Mouse (Mus musculus): ENCODE results near the gene Eif3d. TPM values are rescaled to one million over a fixed set of nuclear protein-coding genes. Genes with fewer than 3 reads are reported as not detected.

Eif3d gene
- 224 and 228 TPM in 2 replicates for polyA plus RNA-seq (2012; rRNA removed)

GRCm38 (mm10) chr15:77970470-77971292 lies at the start of gene Eif3d:
Gene Eif3d (minus strand): TSS chr15:77970813.

GRCm38 (mm10) chr15:77956404-77956901 lies 14.2 kb downstream of the Eif3d start, which contains the start of gene Foxred2:
Gene Foxred2 (minus strand): TSS chr15:77956722.

GRCm38 (mm10) chr15:77928673-77929331 lies 41.8 kb downstream of the Eif3d start, which contains the start of gene Txn2:
Gene Txn2 (minus strand): TSS chr15:77929006.

Other genes with a start within 250 kb of the Eif3d start
- not detected in 2 replicates for gene Apol9b, start 241.8 kb downstream of the Eif3d start, polyA plus RNA-seq (2012; rRNA removed)
- gene Apol8, start 213.8 kb downstream of the Eif3d start, polyA plus RNA-seq (2012; rRNA removed), result 1.8 and 2.2 TPM in 2 replicates
- gene Myh9, start 128.6 kb downstream of the Eif3d start, polyA plus RNA-seq (2012; rRNA removed), result 42.6 and 69.3 TPM in 2 replicates
- 172 and 178 TPM in 2 replicates for gene Txn2, start 41.8 kb downstream of the Eif3d start, polyA plus RNA-seq (2012; rRNA removed)
- 6.9 and 8.7 TPM in 2 replicates for gene Foxred2, start 14.1 kb downstream of the Eif3d start, polyA plus RNA-seq (2012; rRNA removed)
- 1.4 TPM in 2 replicates for gene Cacng2, start 149.2 kb upstream of the Eif3d start, polyA plus RNA-seq (2012; rRNA removed)
- gene Ift27, start 203.3 kb upstream of the Eif3d start, polyA plus RNA-seq (2012; rRNA removed), result 33.4 and 46.7 TPM in 2 replicates
- gene Pvalb, start 235.6 kb upstream of the Eif3d start, polyA plus RNA-seq (2012; rRNA removed), result 0.15 and 0.19 TPM in 2 replicates

All from central nervous system, embryonic 11.5 days (tissue).